Mouse (Mus musculus) MEL (cell line): Measurements from ENCODE around the gene Gm26657.

ENCODE experiments used
- NELFE ChIP-seq: IDR thresholded peaks from 2 replicates; pipeline ENCODE4 v1.6.1; 2011; ENCODE audit warnings: low read depth, low read length, improper control_type of control experiment
- ZC3H11A ChIP-seq: IDR thresholded peaks from 2 replicates; pipeline ENCODE4 v1.6.1; 2012; ENCODE audit warnings: low read depth, mild to moderate bottlenecking, inconsistent platforms, low read length, improper control_type of control experiment

DNA sequence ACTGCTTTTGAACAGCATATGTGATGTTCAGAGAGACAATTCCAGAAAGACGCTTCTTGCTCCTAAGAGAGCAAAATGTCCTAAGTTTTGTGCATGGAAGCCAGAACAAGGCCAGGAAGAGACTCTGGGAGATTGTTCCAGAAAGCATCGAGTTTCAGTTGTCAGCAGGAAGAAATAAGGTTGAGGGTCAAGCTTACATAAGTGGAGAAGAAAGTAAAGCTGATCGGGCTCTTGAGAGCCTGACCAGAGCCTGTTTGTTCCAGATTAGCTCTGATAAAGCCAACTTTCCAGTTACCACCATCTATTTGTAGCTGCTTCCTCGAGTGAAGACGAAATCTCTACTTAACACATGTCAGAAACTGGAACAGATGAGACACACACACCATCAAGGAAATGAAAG lies 41.2 kb upstream of the Gm26657 start:
- TF ChIP-seq NELFE = no peak
- TF ChIP-seq ZC3H11A = no peak
